In the genomic region with DNA sequence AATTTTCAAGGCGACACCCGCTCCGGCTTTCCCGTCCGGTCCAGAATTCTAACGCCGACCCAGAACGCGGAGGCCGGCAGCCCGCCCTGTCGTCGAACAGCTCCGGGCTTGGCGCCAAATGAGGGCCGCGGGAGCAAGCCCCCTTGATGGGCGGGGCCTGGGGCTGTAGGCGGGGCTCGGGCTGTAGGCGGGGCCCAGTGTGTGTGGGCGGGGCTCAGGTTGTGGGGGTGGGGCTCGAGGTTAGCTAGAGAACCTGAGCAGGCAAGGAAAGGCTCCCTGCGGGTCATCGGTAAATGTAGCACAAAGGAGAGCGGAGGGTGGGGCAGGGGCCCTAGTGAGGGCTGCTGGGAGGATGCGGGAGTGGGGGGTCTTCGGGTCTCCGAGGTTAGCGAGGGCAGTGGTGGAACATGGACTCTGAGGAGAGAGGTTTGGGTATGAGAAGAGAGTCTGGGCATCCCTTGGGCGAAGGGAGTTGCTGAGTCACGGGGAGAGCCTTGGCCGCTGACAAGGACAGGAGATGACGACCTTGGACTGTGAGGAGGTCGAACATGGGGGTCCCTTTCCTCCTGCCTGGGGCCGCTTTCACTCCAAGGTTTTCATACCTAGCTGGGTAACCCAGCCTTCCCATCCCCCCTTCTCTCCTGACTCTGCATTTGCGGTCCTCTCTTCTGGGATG, we compare ENCODE assay signal across 8 mouse cellular contexts. TPM values are rescaled to one million over a fixed set of nuclear protein-coding genes. Genes with fewer than 3 reads are reported as not detected.
A peak's percentile ranks its signal among the peaks of the same experiment; 100 is the strongest.
DNase-seq lines count a peak whose midpoint lies in the region; ATAC-seq and TF ChIP-seq lines count a peak whose summit lies in the region.

A gene (minus strand): TSS at position 120 of the 676 bp plus-strand sequence.

- WGBS in heart, embryonic 12.5 days, result 10% methylated on average over 37 of the region's 37 CpGs
- 16% methylated on average over 37 of the region's 37 CpGs for WGBS in small intestine, adult 2 months

- TF ChIP-seq CTCF in small intestine, adult 2 months (IDR thresholded peaks at IDR 0.05; ENCODE audit: extremely low read depth, insufficient read length, insufficient replicate concordance, low read depth, low read length), result no peak

- H3K9ac ChIP-seq in heart, embryonic 12.5 days, result peak within 1 kb of the TSS; percentile 34

- no peaks in the 10 kb centered on the region; the same call in 1 of the 2 replicates for H3K9me3 ChIP-seq in heart, embryonic 12.5 days (replicated peaks)

- no peaks in the 10 kb centered on the region; the same call in 1 of the 2 replicates for H3K27me3 ChIP-seq in heart, embryonic 12.5 days (replicated peaks)
- peaks cover 14% of the 10 kb centered on the region for H3K27me3 ChIP-seq in small intestine, adult 2 months (ENCODE audit: control insufficient read depth, insufficient read depth, low read length)

- H3K4me1 ChIP-seq in heart, embryonic 12.5 days (replicated peaks), result peaks cover 5% of the 10 kb centered on the region; the same call in 1 of the 2 replicates
- no peaks in the 10 kb centered on the region for H3K4me1 ChIP-seq in small intestine, adult 2 months (ENCODE audit: control insufficient read depth, insufficient read depth, insufficient read length, low read length)

- peak within 1 kb of the TSS; percentile 44 for H3K4me3 ChIP-seq in heart, embryonic 12.5 days
- peak within 1 kb of the TSS; percentile 41 for H3K4me3 ChIP-seq in small intestine, adult 2 months (ENCODE audit: low read depth, low read length)

- peak; percentile 7 to 26 for DNase-seq in heart, adult 18-20 months
- DNase-seq in heart, adult 9 months (ENCODE audit: low spot score in 2 of 2), result no peak
- DNase-seq in embryo, embryonic 10 days (ENCODE audit: low spot score), result peak; percentile 29
- peak; percentile 77 for DNase-seq in kidney, postnatal 10 days
- DNase-seq in lung, postnatal 4 days, result peak; percentile 74 to 75
- DNase-seq in left cerebral cortex, adult 9 months (ENCODE audit: low spot score in 2 of 2), result no peak

- no peak within 1 kb of the TSS for H3K27ac ChIP-seq in heart, embryonic 12.5 days (ENCODE audit: poor library complexity, severe bottlenecking)
- no peak within 1 kb of the TSS for H3K27ac ChIP-seq in small intestine, adult 2 months (ENCODE audit: insufficient read depth, low read depth, low read length)

- no peaks in the 10 kb centered on the region for H3K36me3 ChIP-seq in heart, embryonic 12.5 days
- no peaks in the 10 kb centered on the region for H3K36me3 ChIP-seq in small intestine, adult 2 months (ENCODE audit: control insufficient read depth, insufficient read depth, low read length)

- TF ChIP-seq POLR2A in small intestine, adult 2 months (IDR thresholded peaks at IDR 0.05; ENCODE audit: low read depth, low read length), result no peak

- peak; percentile 45; the same call in 1 of the 2 replicates for ATAC-seq in heart, embryonic 12.5 days (ENCODE audit: insufficient number of reproducible peaks, low FRiP score)

- peak within 1 kb of the TSS; percentile 65 for H3K4me2 ChIP-seq in heart, embryonic 12.5 days

RNA-seq across cellular contexts. Expression of the gene that starts here (rescaled TPM):
- total RNA-seq in heart, adult 18-20 months (2021), result not detected
- 1.5 and 1.8 TPM in 2 replicates for polyA plus RNA-seq in heart, embryonic 12.5 days (2016; fragmentation: Nextera tagmentation; extraction: Ambion mirVana)
- 0.08 TPM in 1 of 2 replicates, not detected in the other for polyA plus RNA-seq in small intestine, adult 2 months (2012; rRNA removed)

Comparison
In these comparisons a context has a peak if more than half of its experiments do, and no peak if none do; other contexts are left out.
1. Peak in DNase-seq in heart, adult 18-20 months; RNA of the gene not detected or under 1 TPM.
2. DNase-seq: peak in embryo, embryonic 10 days (single experiment), kidney, postnatal 10 days (single experiment) and lung, postnatal 4 days (2 of 2); none in heart, adult 9 months (0 of 2) and left cerebral cortex, adult 9 months (0 of 2).